Mouse (Mus musculus): ENCODE results near the gene Zkscan5. TPM values are rescaled to one million over a fixed set of nuclear protein-coding genes. Genes with fewer than 3 reads are reported as not detected.
"Not testable (repeated sequence)": the region's sequence is repeated elsewhere in the genome, so short reads cannot be mapped to it uniquely, and the experiment has no call there.

Gene Zkscan5
- polyA plus RNA-seq, 1 experiment from 2014 or later, result 10.7 TPM

- H3K4me2 ChIP-seq, result no peak overlapping the region
- WGBS, result 84% methylated on average over 3 of the region's 3 CpGs
- H3K4me1 ChIP-seq (replicated peaks), result no peaks in the 10 kb centered on the region
- no peak overlapping the region for H3K4me3 ChIP-seq
- peaks cover 3% of the 10 kb centered on the region; the same call in 1 of the 2 replicates for H3K9me3 ChIP-seq (replicated peaks)
- H3K36me3 ChIP-seq, result peaks cover 78% of the 10 kb centered on the region
- no peak overlapping the region for H3K9ac ChIP-seq
- H3K27ac ChIP-seq (ENCODE audit: poor library complexity, severe bottlenecking), result no peak overlapping the region
- no peak for ATAC-seq (ENCODE audit: insufficient number of reproducible peaks, low FRiP score)
- no peaks in the 10 kb centered on the region for H3K27me3 ChIP-seq (replicated peaks)
These were observed 9.1 kb downstream of the Zkscan5 start for GRCm38 (mm10) chr5:145213505-145213904.

- no peak overlapping the region for H3K4me3 ChIP-seq
- ATAC-seq (ENCODE audit: insufficient number of reproducible peaks, low FRiP score), result no peak
- H3K27me3 ChIP-seq (replicated peaks), result no peaks in the 10 kb centered on the region
- no peak overlapping the region for H3K27ac ChIP-seq (ENCODE audit: poor library complexity, severe bottlenecking)
- no peak overlapping the region for H3K9ac ChIP-seq
- peaks cover 78% of the 10 kb centered on the region for H3K36me3 ChIP-seq
- H3K4me2 ChIP-seq, result no peak overlapping the region
- H3K9me3 ChIP-seq (replicated peaks), result no peaks in the 10 kb centered on the region
- WGBS, result 65% methylated on average over 4 of the region's 4 CpGs
- no peaks in the 10 kb centered on the region for H3K4me1 ChIP-seq (replicated peaks)
These were observed 10.3 kb downstream of the Zkscan5 start for GRCm38 (mm10) chr5:145214679-145215078.

GRCm38 (mm10) chr5:145217746-145218145 lies 13.4 kb downstream of the Zkscan5 start:
- H3K9ac ChIP-seq, result no peak overlapping the region
- WGBS, result 79% methylated on average over 6 of the region's 6 CpGs
- no peaks in the 10 kb centered on the region for H3K27me3 ChIP-seq (replicated peaks)
- peaks cover 73% of the 10 kb centered on the region for H3K36me3 ChIP-seq
- no peak overlapping the region for H3K27ac ChIP-seq (ENCODE audit: poor library complexity, severe bottlenecking)
- H3K4me1 ChIP-seq (replicated peaks), result no peaks in the 10 kb centered on the region
- no peak for ATAC-seq (ENCODE audit: insufficient number of reproducible peaks, low FRiP score)
- H3K4me3 ChIP-seq, result no peak overlapping the region
- no peaks in the 10 kb centered on the region for H3K9me3 ChIP-seq (replicated peaks)
- no peak overlapping the region for H3K4me2 ChIP-seq

- no peak for ATAC-seq (ENCODE audit: insufficient number of reproducible peaks, low FRiP score)
- Histone ChIP-seq H3K36me3 (peaks cover 73% of the 10 kb centered on the region), H3K27ac (ENCODE audit: poor library complexity, severe bottlenecking) (no peak overlapping the region), H3K9me3 (replicated peaks) (no peaks in the 10 kb centered on the region), H3K9ac (no peak overlapping the region), H3K27me3 (replicated peaks) (no peaks in the 10 kb centered on the region), H3K4me1 (replicated peaks) (no peaks in the 10 kb centered on the region), H3K4me3 (no peak overlapping the region), H3K4me2 (no peak overlapping the region)
- 93% methylated on average over 21 of the region's 21 CpGs for WGBS
These were observed 13.8 kb downstream of the Zkscan5 start for GRCm38 (mm10) chr5:145218206-145218605.

- H3K27me3 ChIP-seq (replicated peaks), result no peaks in the 10 kb centered on the region
- H3K4me2 ChIP-seq, result no peak overlapping the region
- ATAC-seq (ENCODE audit: insufficient number of reproducible peaks, low FRiP score), result no peak
- H3K27ac ChIP-seq (ENCODE audit: poor library complexity, severe bottlenecking), result no peak overlapping the region
- no peaks in the 10 kb centered on the region for H3K9me3 ChIP-seq (replicated peaks)
- H3K9ac ChIP-seq, result no peak overlapping the region
- 90% methylated on average over 20 of the region's 20 CpGs for WGBS
- no peak overlapping the region for H3K4me3 ChIP-seq
- peaks cover 69% of the 10 kb centered on the region for H3K36me3 ChIP-seq
- H3K4me1 ChIP-seq (replicated peaks), result no peaks in the 10 kb centered on the region
These were observed 14.3 kb downstream of the Zkscan5 start for GRCm38 (mm10) chr5:145218671-145219070.

GRCm38 (mm10) chr5:145219981-145220380 lies 15.6 kb downstream of the Zkscan5 start:
- no peaks in the 10 kb centered on the region for H3K4me1 ChIP-seq (replicated peaks)
- no peak overlapping the region for H3K4me3 ChIP-seq
- H3K36me3 ChIP-seq, result peaks cover 56% of the 10 kb centered on the region
- H3K9me3 ChIP-seq (replicated peaks), result no peaks in the 10 kb centered on the region
- H3K27ac ChIP-seq (ENCODE audit: poor library complexity, severe bottlenecking), result no peak overlapping the region
- no peak overlapping the region for H3K4me2 ChIP-seq
- H3K9ac ChIP-seq, result no peak overlapping the region
- H3K27me3 ChIP-seq (replicated peaks), result no peaks in the 10 kb centered on the region
- WGBS, result 97% methylated on average over 8 of the region's 8 CpGs
- no peak for ATAC-seq (ENCODE audit: insufficient number of reproducible peaks, low FRiP score)

GRCm38 (mm10) chr5:145222840-145223239 lies 18.5 kb downstream of the Zkscan5 start:
- H3K9me3 ChIP-seq (replicated peaks), result no peaks in the 10 kb centered on the region
- H3K4me1 ChIP-seq (replicated peaks), result no peaks in the 10 kb centered on the region
- H3K4me3 ChIP-seq, result no peak overlapping the region
- no peak overlapping the region for H3K9ac ChIP-seq
- 76% methylated on average over 5 of the region's 5 CpGs for WGBS
- ATAC-seq (ENCODE audit: insufficient number of reproducible peaks, low FRiP score), result no peak
- H3K27me3 ChIP-seq (replicated peaks), result no peaks in the 10 kb centered on the region
- no peak overlapping the region for H3K27ac ChIP-seq (ENCODE audit: poor library complexity, severe bottlenecking)
- H3K4me2 ChIP-seq, result no peak overlapping the region
- peaks cover 46% of the 10 kb centered on the region for H3K36me3 ChIP-seq

- Histone ChIP-seq H3K9ac (no peak overlapping the region), H3K9me3 (replicated peaks) (no peaks in the 10 kb centered on the region), H3K4me2 (no peak overlapping the region), H3K27ac (ENCODE audit: poor library complexity, severe bottlenecking) (no peak overlapping the region), H3K36me3 (peaks cover 40% of the 10 kb centered on the region), H3K4me3 (no peak overlapping the region), H3K4me1 (replicated peaks) (no peaks in the 10 kb centered on the region), H3K27me3 (replicated peaks) (no peaks in the 10 kb centered on the region)
- ATAC-seq (ENCODE audit: insufficient number of reproducible peaks, low FRiP score), result no peak
- WGBS, result 81% methylated on average over 12 of the region's 12 CpGs
These were observed 19.0 kb downstream of the Zkscan5 start for GRCm38 (mm10) chr5:145223395-145223794.

GRCm38 (mm10) chr5:145226453-145226852 lies 22.1 kb downstream of the Zkscan5 start:
- 63% methylated on average over 2 of the region's 2 CpGs for WGBS
- Histone ChIP-seq H3K4me2 (no peak overlapping the region), H3K27ac (ENCODE audit: poor library complexity, severe bottlenecking) (no peak overlapping the region), H3K4me1 (replicated peaks) (peaks cover 6% of the 10 kb centered on the region; the same call in 1 of the 2 replicates), H3K9me3 (replicated peaks) (no peaks in the 10 kb centered on the region), H3K9ac (no peak overlapping the region), H3K4me3 (no peak overlapping the region), H3K36me3 (peaks cover 13% of the 10 kb centered on the region), H3K27me3 (replicated peaks) (no peaks in the 10 kb centered on the region)
- ATAC-seq (ENCODE audit: insufficient number of reproducible peaks, low FRiP score), result no peak

GRCm38 (mm10) chr5:145229283-145229682 lies 24.9 kb downstream of the Zkscan5 start:
- WGBS, result 72% methylated on average over 6 of the region's 6 CpGs

GRCm38 (mm10) chr5:145230641-145231040 lies 26.3 kb downstream of the Zkscan5 start:
- Histone ChIP-seq H3K4me3 (peak overlapping the region; percentile 88; the same call in 1 of the 2 replicates), H3K9ac (no peak overlapping the region), H3K27me3 (replicated peaks) (no peaks in the 10 kb centered on the region), H3K4me1 (replicated peaks) (peaks cover 20% of the 10 kb centered on the region), H3K27ac (ENCODE audit: poor library complexity, severe bottlenecking) (peak overlapping the region; percentile 93; the same call in 1 of the 2 replicates), H3K36me3 (peaks cover 23% of the 10 kb centered on the region), H3K4me2 (peak overlapping the region; percentile 79), H3K9me3 (replicated peaks) (no peaks in the 10 kb centered on the region)
- ATAC-seq (ENCODE audit: insufficient number of reproducible peaks, low FRiP score), result no peak
- 90% methylated on average over 4 of the region's 4 CpGs for WGBS

More at GRCm38 (mm10) chr5:145229283-145229682, 24.9 kb downstream of the Zkscan5 start:
- peaks cover 20% of the 10 kb centered on the region for H3K4me1 ChIP-seq (replicated peaks)
- H3K36me3 ChIP-seq; H3K27ac ChIP-seq (ENCODE audit: poor library complexity, severe bottlenecking); H3K27me3 ChIP-seq (replicated peaks); H3K4me3 ChIP-seq; H3K4me2 ChIP-seq; H3K9ac ChIP-seq; ATAC-seq (ENCODE audit: insufficient number of reproducible peaks, low FRiP score); H3K9me3 ChIP-seq (replicated peaks): not testable (repeated sequence)

GRCm38 (mm10) chr5:145231367-145231871 lies 27.1 kb downstream of the Zkscan5 start, which contains the start of gene Zfp655:
Gene Zfp655 (plus strand): TSS chr5:145231715.
- no peaks in the 10 kb centered on the region for H3K27me3 ChIP-seq (replicated peaks)
- peak; percentile 98 for ATAC-seq (ENCODE audit: insufficient number of reproducible peaks, low FRiP score)
- WGBS, result under 1% methylated on average over 42 of the region's 42 CpGs

More at GRCm38 (mm10) chr5:145231367-145231871, 27.1 kb downstream of the Zkscan5 start, which contains the start of gene Zfp655:
- peaks cover 20% of the 10 kb centered on the region for H3K4me1 ChIP-seq (replicated peaks)
- peak within 1 kb of the TSS; percentile 95 for H3K9ac ChIP-seq
- H3K4me3 ChIP-seq, result peak within 1 kb of the TSS; percentile 88
- H3K9me3 ChIP-seq (replicated peaks), result no peaks in the 10 kb centered on the region
- peak within 1 kb of the TSS; percentile 93 for H3K27ac ChIP-seq (ENCODE audit: poor library complexity, severe bottlenecking)
- H3K36me3 ChIP-seq, result peaks cover 31% of the 10 kb centered on the region
- peak within 1 kb of the TSS; percentile 79 for H3K4me2 ChIP-seq
